Comparison of ENCODE assay signal across 16 mouse cellular contexts in the genomic region with DNA sequence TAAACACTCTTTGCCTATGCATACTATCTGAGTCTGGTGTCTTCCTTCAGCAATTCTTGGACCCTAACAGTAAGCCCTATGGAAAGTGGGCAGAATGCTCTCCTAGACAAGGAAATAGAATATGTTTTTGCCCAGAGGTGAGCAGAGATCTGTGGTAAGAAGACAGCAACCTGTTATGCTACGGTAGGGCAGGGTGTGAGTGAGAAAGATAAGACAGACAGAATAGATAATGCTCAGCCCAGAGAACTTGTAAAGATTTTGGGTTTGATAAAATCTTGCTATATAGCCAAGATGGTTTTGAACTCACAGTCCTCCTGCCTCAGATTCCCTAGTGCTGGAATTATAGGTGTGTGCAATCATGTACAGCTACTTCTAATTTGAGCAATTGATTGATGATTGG.
"Had no signal": no experiment of that assay in that cellular context is flagged by ENCODE, and none has a peak within 500 bp of the region (broad histone marks: within the 10 kb centered on the region; RNA-seq: fewer than 3 reads in every experiment).

No protein-coding gene starts in this region.

- H3K27ac ChIP-seq: neural tube, embryonic 13.5 days; neural tube, embryonic 15.5 days; stomach, embryonic 15.5 days; stomach, postnatal 0 days had no signal

- DNase-seq: retina, postnatal 1 day; right cerebral cortex, adult 18-20 months; right cerebral cortex, postnatal 14 days; right cerebral cortex, postnatal 25 days; right cerebral cortex, postnatal 4 days; spleen, adult 18-20 months; thymus, adult 18-20 months; thymus, adult 2 months; thymus, postnatal 14 days; thymus, postnatal 25 days; thymus, postnatal 36 days; thymus, postnatal 4 days had no signal

- H3K36me3 ChIP-seq: neural tube, embryonic 13.5 days; neural tube, embryonic 15.5 days; stomach, embryonic 15.5 days had no signal

- H3K9ac ChIP-seq: neural tube, embryonic 13.5 days; neural tube, embryonic 15.5 days; stomach, embryonic 15.5 days had no signal

- H3K4me3 ChIP-seq: neural tube, embryonic 13.5 days; neural tube, embryonic 15.5 days; stomach, embryonic 15.5 days had no signal

- H3K4me2 ChIP-seq: neural tube, embryonic 13.5 days; neural tube, embryonic 15.5 days; stomach, embryonic 15.5 days had no signal

- H3K9me3 ChIP-seq: neural tube, embryonic 13.5 days; neural tube, embryonic 15.5 days; stomach, embryonic 15.5 days had no signal

- H3K27me3 ChIP-seq: neural tube, embryonic 13.5 days; neural tube, embryonic 15.5 days; stomach, embryonic 15.5 days had no signal
